Mouse (Mus musculus) lung, postnatal 0 days (tissue): ENCODE data around the gene Unc45a. TPM values are rescaled to one million over a fixed set of nuclear protein-coding genes. Genes with fewer than 3 reads are reported as not detected.

Source experiments
- ATAC-seq: fragments of 200-750 bp; cut with Nextera tagmentation; 2 replicates; pipeline ENCODE4 v1.8.0; 2017; ENCODE audit warnings: moderate library complexity
- DNase-seq: peaks from one replicate; pipeline ENCODE4 v3.0.0-alpha.2; 2016; ENCODE audit warnings: low spot score
- H3K27ac ChIP-seq: fragments of 300-500 bp; sonication (generic); 2 replicates; pipeline ENCODE4 v1.5.1; 2014; ENCODE audit warnings: antibody characterized with exemption, mild to moderate bottlenecking, low read length, mixed read lengths
- H3K27me3 ChIP-seq: fragments of 300-500 bp; sonication (generic); replicated peaks from 2 replicates; pipeline ENCODE4 v1.6.1; 2014; ENCODE audit warnings: low read length, mixed read lengths; ENCODE audit not compliant: insufficient read depth
- H3K36me3 ChIP-seq: fragments of 300-500 bp; sonication (generic); 2 replicates; pipeline ENCODE4 v1.6.1; 2014; ENCODE audit warnings: low read length, mixed read lengths; ENCODE audit not compliant: insufficient read depth
- H3K4me1 ChIP-seq: fragments of 300-500 bp; sonication (generic); 2 replicates; pipeline ENCODE4 v1.6.1; 2014; ENCODE audit warnings: antibody characterized with exemption, low read depth, low read length, mixed read lengths; ENCODE audit not compliant: insufficient read depth
- H3K4me2 ChIP-seq: fragments of 300-500 bp; sonication (generic); replicated peaks from 2 replicates; pipeline ENCODE4 v1.6.1; 2014; ENCODE audit warnings: low read depth, mild to moderate bottlenecking, low read length, moderate library complexity, mixed read lengths
- H3K4me3 ChIP-seq: fragments of 300-500 bp; sonication (generic); 2 replicates; pipeline ENCODE4 v1.5.1; 2014; ENCODE audit warnings: low read depth, low read length
- H3K9ac ChIP-seq: fragments of 300-500 bp; sonication (generic); replicated peaks from 2 replicates; pipeline ENCODE4 v1.6.1; 2014; ENCODE audit warnings: low read depth, mild to moderate bottlenecking
- H3K9me3 ChIP-seq: fragments of 300-500 bp; sonication (generic); 2 replicates; pipeline ENCODE4 v1.6.1; 2016; ENCODE audit warnings: low read length, mixed read lengths
- CTCF ChIP-seq: IDR thresholded peaks from 2 replicates; pipeline ENCODE4 v1.5.1; 2016; ENCODE audit warnings: antibody characterized with exemption, mild to moderate bottlenecking
- EP300 ChIP-seq: IDR thresholded peaks from 2 replicates; pipeline ENCODE4 v1.6.1; 2016; ENCODE audit warnings: antibody characterized with exemption, mild to moderate bottlenecking, control low read depth
- WGBS: fragments of 180-500 bp; shearing (Covaris S2); extraction: QIAGEN DNeasy Blood & Tissue Kit; methylation state at CpG from one replicate; pipeline ENCODE4 v1.1.7; 2014; 5-methylcytosine and 5-hydroxymethylcytosine counted together
- polyA plus RNA-seq: library from polyadenylated mRNA; unstranded; fragments of >200 nt; fragmentation: Nextera tagmentation; extraction: Ambion mirVana; gene quantifications from 2 replicates; pipeline ENCODE4 v1.2.1, GENCODE M21; 2015

Gene Unc45a
- polyA plus RNA-seq, 1 experiment from 2014 or later = 32.9 TPM

DNA sequence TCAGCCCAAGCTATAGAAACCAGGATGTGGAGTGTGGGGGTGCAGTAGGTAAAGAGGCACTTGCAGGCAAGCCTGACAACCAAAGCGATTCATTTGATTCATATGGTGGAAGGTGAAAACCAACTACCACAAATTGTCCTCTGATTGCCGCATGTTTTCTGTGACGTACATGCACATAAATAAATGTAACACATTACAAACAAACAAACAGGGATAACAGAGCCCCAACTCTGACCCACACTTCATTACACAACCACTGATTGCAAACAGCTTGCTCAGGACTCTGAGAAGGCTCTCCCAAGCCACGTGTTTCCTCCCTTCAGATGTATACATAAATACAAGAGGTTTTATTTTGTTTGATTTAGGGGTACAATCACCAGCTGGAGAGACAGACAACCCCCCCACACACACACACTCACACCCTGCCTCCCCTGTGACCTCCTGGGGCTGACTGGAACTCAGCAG is 29.2 kb upstream of the Unc45a start:
- peak overlapping the region; percentile 92 for H3K4me3 ChIP-seq
- TF ChIP-seq CTCF (no peak), EP300 (no peak; the same call in 1 of the 2 replicates)

DNA sequence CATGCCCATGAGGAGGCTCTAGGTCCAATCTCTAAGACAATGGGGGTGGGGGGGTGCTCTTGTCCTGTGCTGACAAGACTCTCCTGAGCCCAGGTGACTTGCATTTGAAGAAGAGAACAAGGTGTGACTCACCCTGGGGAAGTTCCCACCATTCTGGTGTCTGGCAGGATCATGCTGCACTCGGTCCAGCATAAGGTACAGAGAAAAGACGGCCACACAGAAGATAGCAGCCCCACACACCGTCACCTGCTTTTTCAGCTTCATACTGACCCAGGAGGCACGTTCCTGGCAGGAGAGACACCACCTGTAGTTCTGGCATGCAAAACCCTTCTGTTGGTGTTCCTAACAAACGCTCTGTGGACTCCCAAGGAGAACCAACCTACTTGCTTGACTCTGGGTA is 28.7 kb upstream of the Unc45a start:
- no peak for ATAC-seq
- Histone ChIP-seq H3K4me3 (no peak overlapping the region), H3K9me3 (no peaks in the 10 kb centered on the region), H3K4me2 (peak overlapping the region; percentile 91), H3K36me3 (0 out of 2 replicates have a peak, but pooled peaks cover 4% of the 10 kb centered on the region), H3K9ac (no peak overlapping the region), H3K4me1 (peaks cover 8% of the 10 kb centered on the region), H3K27ac (peak overlapping the region; percentile 87), H3K27me3 (no peaks in the 10 kb centered on the region)
- 49% methylated on average over 5 of the region's 5 CpGs for WGBS
- no peak for DNase-seq
- no peak for TF ChIP-seq CTCF
- no peak for TF ChIP-seq EP300

More for the DNA sequence above, 29.2 kb upstream of the Unc45a start:
- Histone ChIP-seq H3K4me1 (peaks cover 8% of the 10 kb centered on the region), H3K9ac (0 out of 2 replicates have a peak overlapping the region, but pooled peaks have one; percentile 64), H3K27me3 (no peaks in the 10 kb centered on the region), H3K36me3 (0 out of 2 replicates have a peak, but pooled peaks cover 4% of the 10 kb centered on the region), H3K9me3 (no peaks in the 10 kb centered on the region), H3K27ac (peak overlapping the region; percentile 87), H3K4me2 (peak overlapping the region; percentile 91)
- peak; percentile 83 for DNase-seq
- 24% methylated on average over 4 of the region's 4 CpGs for WGBS
- peak; percentile 47 for ATAC-seq

DNA sequence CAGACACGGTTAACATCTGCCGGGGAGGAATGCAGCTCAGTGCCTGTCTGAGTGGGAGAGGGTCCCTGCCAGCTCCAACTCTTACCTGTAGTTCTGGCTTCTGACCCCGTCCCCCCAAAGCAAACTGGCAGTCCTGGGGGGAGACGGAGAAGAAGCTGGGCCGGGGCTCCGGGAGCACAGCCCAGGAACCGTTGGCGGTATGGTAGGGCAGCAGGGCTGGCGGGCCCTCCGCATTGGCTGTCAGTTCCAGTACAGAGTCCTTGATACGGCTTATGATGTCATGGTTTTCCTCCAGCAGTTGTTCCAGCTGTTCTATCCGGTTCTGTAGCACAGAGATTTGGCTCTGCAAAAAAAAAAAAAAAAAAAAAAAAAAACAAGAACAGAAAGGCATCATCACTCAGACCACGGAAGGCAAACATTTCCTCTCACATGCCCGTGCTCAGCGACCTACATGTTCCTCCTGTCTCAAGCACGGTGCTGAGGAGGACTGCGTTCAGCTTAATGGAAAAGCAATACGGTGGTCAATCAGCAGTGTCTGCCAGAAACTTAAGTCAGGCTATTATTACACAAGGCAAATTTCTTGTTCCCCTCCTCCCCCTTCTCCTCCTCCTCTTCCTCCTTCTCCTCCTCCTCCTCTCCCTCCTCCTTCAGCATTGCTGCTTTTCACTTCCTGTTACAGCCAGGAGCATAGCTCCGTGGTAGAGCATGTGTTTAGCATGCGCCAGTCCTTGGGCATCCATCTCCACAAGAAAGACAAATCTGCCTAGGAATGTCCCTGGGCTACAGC is 28.0 kb upstream of the Unc45a start:
- peak overlapping the region; percentile 33; the same call in 1 of the 2 replicates for H3K27ac ChIP-seq
- ATAC-seq (peak; percentile 8; the same call in 1 of the 2 replicates), DNase-seq (peak; percentile 69)
- H3K27me3 ChIP-seq = no peaks in the 10 kb centered on the region
- no peak overlapping the region for H3K4me2 ChIP-seq
- no peak for TF ChIP-seq CTCF
- TF ChIP-seq EP300 = no peak
- whole genome bisulfite sequencing = 52% methylated on average over 20 of the region's 20 CpGs
- no peak overlapping the region for H3K9ac ChIP-seq
- H3K4me1 ChIP-seq = peaks cover 8% of the 10 kb centered on the region
- H3K4me3 ChIP-seq = no peak overlapping the region
- H3K36me3 ChIP-seq = peaks cover 10% of the 10 kb centered on the region; the same call in 1 of the 2 replicates
- no peaks in the 10 kb centered on the region for H3K9me3 ChIP-seq

DNA sequence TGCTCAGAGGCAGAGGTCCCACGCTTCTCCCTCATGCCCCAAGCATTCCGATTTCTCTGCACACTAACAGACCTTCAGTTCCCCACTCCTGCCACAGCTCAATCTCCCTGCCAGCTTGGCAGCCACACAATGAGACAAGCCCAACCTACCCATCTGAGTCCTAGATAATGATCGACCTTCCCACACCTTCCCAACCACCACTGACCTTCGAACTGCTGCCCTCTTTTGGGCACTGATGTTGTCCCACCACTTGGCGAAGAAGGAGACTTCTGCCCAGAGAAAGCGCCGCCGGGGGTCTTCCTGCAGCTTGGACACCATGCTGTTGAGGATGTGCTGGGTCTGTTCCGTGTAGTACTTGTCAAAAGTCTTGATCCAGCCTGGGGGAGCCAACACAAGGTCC is 27.2 kb upstream of the Unc45a start:
- TF ChIP-seq CTCF = no peak
- no peak for TF ChIP-seq EP300
- peaks cover 17% of the 10 kb centered on the region; the same call in 1 of the 2 replicates for H3K36me3 ChIP-seq
- H3K4me3 ChIP-seq = no peak overlapping the region
- no peak overlapping the region for H3K9ac ChIP-seq
- 86% methylated on average over 9 of the region's 9 CpGs for WGBS
- no peak overlapping the region for H3K4me2 ChIP-seq
- DNase-seq (no peak), ATAC-seq (no peak)
- H3K9me3 ChIP-seq = no peaks in the 10 kb centered on the region
- no peak overlapping the region for H3K27ac ChIP-seq
- H3K4me1 ChIP-seq = peaks cover 8% of the 10 kb centered on the region
- H3K27me3 ChIP-seq = no peaks in the 10 kb centered on the region

DNA sequence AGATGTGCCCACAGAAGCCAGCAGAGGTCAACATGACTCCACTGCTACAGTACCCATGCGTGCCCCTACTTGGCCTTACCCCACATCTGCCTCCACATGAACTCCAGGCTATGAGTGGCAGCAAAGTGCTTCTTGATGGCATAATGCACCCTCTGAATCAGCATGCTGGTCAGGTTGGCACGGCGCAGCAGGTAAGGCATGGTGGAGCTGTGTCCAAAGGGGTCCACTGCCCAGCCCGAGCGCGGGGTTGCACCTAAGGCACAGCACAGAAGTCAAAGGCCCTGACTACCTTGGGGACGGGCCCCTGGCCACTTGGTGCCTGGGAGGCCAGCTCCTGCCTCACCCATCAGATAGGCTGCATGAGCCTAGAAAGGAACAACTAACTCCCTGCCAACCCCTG is 26.4 kb upstream of the Unc45a start:
- Histone ChIP-seq H3K9ac (no peak overlapping the region), H3K4me2 (no peak overlapping the region), H3K36me3 (peaks cover 22% of the 10 kb centered on the region), H3K27me3 (no peaks in the 10 kb centered on the region), H3K9me3 (no peaks in the 10 kb centered on the region), H3K27ac (no peak overlapping the region), H3K4me1 (peaks cover 8% of the 10 kb centered on the region), H3K4me3 (no peak overlapping the region)
- DNase-seq (no peak), ATAC-seq (no peak)
- WGBS = 97% methylated on average over 7 of the region's 7 CpGs
- TF ChIP-seq EP300 (no peak), CTCF (no peak)

DNA sequence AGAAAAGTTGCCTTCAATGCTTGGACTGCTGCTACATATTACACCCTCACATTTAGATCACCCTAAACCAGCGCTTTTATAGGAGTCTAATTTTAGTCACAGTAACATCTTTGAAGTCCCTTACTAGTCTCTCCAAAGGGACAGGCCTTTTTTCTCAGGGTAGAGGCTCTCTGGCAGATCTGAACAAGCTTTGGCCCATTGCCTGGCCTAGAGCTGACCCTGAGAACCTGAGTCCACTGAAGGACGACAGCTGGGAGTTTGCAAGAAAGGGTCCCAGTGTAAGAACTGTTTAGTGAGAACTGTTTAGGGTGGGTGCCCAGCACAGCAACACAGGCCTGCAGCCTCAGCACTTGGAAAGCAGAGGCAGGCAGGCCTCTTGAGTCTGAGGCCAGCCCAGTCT is 25.0 kb upstream of the Unc45a start:
- Histone ChIP-seq H3K9me3 (no peaks in the 10 kb centered on the region), H3K27ac (no peak overlapping the region), H3K4me1 (peaks cover 8% of the 10 kb centered on the region), H3K9ac (no peak overlapping the region), H3K4me3 (no peak overlapping the region), H3K36me3 (peaks cover 28% of the 10 kb centered on the region), H3K4me2 (no peak overlapping the region), H3K27me3 (no peaks in the 10 kb centered on the region)
- TF ChIP-seq EP300 (no peak), CTCF (no peak)
- DNase-seq (peak; percentile 43), ATAC-seq (no peak)
- 71% methylated on average over 2 of the region's 2 CpGs for WGBS
